10 mouse cellular contexts compared by ENCODE assay signal in the genomic region with DNA sequence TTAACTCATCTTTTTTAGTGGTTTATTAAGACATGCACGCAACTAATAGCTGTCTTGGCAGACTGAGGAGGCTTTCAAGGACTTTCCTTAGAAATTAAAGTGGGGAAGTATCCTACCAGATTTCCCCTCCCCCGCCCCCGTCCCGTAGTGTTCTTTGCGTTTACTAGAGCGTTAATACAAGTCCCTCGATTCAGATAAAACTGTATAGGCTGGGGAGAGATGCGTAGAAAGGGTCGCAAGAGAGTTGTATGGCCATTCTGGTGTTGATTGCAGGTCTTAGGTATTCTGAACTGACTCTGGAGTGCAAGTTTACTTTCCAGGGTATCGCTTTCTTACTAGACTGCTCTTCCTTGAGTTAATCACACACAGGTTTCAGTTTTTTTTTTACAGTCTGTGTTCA. TPM values are rescaled to one million over a fixed set of nuclear protein-coding genes. Genes with fewer than 3 reads are reported as not detected.
A peak's percentile ranks its signal among the peaks of the same experiment; 100 is the strongest.
DNase-seq lines count a peak whose midpoint lies in the region; ATAC-seq lines count a peak whose summit lies in the region.
"Had no signal": no experiment of that assay in that cellular context is flagged by ENCODE, and none has a peak within 500 bp of the region (broad histone marks: within the 10 kb centered on the region; RNA-seq: fewer than 3 reads in every experiment).

No protein-coding gene starts in this region.

- no peaks in the 10 kb centered on the region for H3K27me3 ChIP-seq in lung, embryonic 16.5 days (ENCODE audit: control insufficient read depth, insufficient read depth, low read depth, low read length)
- H3K27me3 ChIP-seq in forebrain, embryonic 12.5 days: no peaks in the 10 kb centered on the region
- no peaks in the 10 kb centered on the region for H3K27me3 ChIP-seq in limb, embryonic 12.5 days
- no peaks in the 10 kb centered on the region for H3K27me3 ChIP-seq in stomach, embryonic 14.5 days (ENCODE audit: control insufficient read depth, insufficient read depth, low read length)

- H3K4me1 ChIP-seq in lung, embryonic 16.5 days (replicated peaks; ENCODE audit: control insufficient read depth, insufficient read depth, low read length): peaks cover 6% of the 10 kb centered on the region; the same call in 1 of the 2 replicates
- H3K4me1 ChIP-seq in forebrain, embryonic 12.5 days: peaks cover 13% of the 10 kb centered on the region
- peaks cover 11% of the 10 kb centered on the region for H3K4me1 ChIP-seq in limb, embryonic 12.5 days (replicated peaks)
- peaks cover 5% of the 10 kb centered on the region; the same call in 1 of the 2 replicates for H3K4me1 ChIP-seq in stomach, embryonic 14.5 days (ENCODE audit: control insufficient read depth, insufficient read depth, low read length)

- WGBS in lung, embryonic 16.5 days: 17% methylated on average over 10 of the region's 10 CpGs
- 23% methylated on average over 10 of the region's 10 CpGs for WGBS in forebrain, embryonic 12.5 days
- 33% methylated on average over 10 of the region's 10 CpGs for whole genome bisulfite sequencing in limb, embryonic 12.5 days
- WGBS in stomach, embryonic 14.5 days: 23% methylated on average over 10 of the region's 10 CpGs

- no peaks in the 10 kb centered on the region for H3K9me3 ChIP-seq in lung, embryonic 16.5 days (ENCODE audit: control insufficient read depth, low read length)
- no peaks in the 10 kb centered on the region for H3K9me3 ChIP-seq in forebrain, embryonic 12.5 days
- no peaks in the 10 kb centered on the region for H3K9me3 ChIP-seq in limb, embryonic 12.5 days
- no peaks in the 10 kb centered on the region for H3K9me3 ChIP-seq in stomach, embryonic 14.5 days (ENCODE audit: control insufficient read depth, low read depth, low read length)

- peak overlapping the region; percentile 96 for H3K4me3 ChIP-seq in lung, embryonic 16.5 days (ENCODE audit: low read length)
- peak overlapping the region; percentile 98 for H3K4me3 ChIP-seq in forebrain, embryonic 12.5 days (replicated peaks)
- peak overlapping the region; percentile 95 for H3K4me3 ChIP-seq in limb, embryonic 12.5 days (replicated peaks)
- peak overlapping the region; percentile 91 for H3K4me3 ChIP-seq in stomach, embryonic 14.5 days (ENCODE audit: low read depth, low read length)

- peak overlapping the region; percentile 98; the same call in 1 of the 2 replicates for H3K9ac ChIP-seq in lung, embryonic 16.5 days (ENCODE audit: low read length)
- peak overlapping the region; percentile 96 for H3K9ac ChIP-seq in forebrain, embryonic 12.5 days
- H3K9ac ChIP-seq in limb, embryonic 12.5 days (replicated peaks): peak overlapping the region; percentile 96
- H3K9ac ChIP-seq in stomach, embryonic 14.5 days (replicated peaks; ENCODE audit: low read depth, low read length): peak overlapping the region; percentile 0; the same call in 1 of the 2 replicates

- H3K36me3 ChIP-seq in lung, embryonic 16.5 days (ENCODE audit: control insufficient read depth, insufficient read depth, low read length): peaks cover 22% of the 10 kb centered on the region
- H3K36me3 ChIP-seq in forebrain, embryonic 12.5 days (replicated peaks): peaks cover 36% of the 10 kb centered on the region
- peaks cover 36% of the 10 kb centered on the region for H3K36me3 ChIP-seq in limb, embryonic 12.5 days
- peaks cover 36% of the 10 kb centered on the region for H3K36me3 ChIP-seq in stomach, embryonic 14.5 days (ENCODE audit: control insufficient read depth, insufficient read depth, low read length)

- ATAC-seq in lung, embryonic 16.5 days (ENCODE audit: low read depth): no peak
- no peak for ATAC-seq in forebrain, embryonic 12.5 days (ENCODE audit: low FRiP score)
- no peak for ATAC-seq in limb, embryonic 12.5 days (ENCODE audit: insufficient number of reproducible peaks, insufficient read depth, low FRiP score, low TSS enrichment, low read depth)
- no peak for ATAC-seq in stomach, embryonic 14.5 days (ENCODE audit: insufficient number of reproducible peaks, insufficient read depth, low FRiP score, low read depth)

- H3K27ac ChIP-seq in lung, embryonic 16.5 days (ENCODE audit: low read length): no peak overlapping the region
- no peak overlapping the region for H3K27ac ChIP-seq in forebrain, embryonic 12.5 days
- no peak overlapping the region for H3K27ac ChIP-seq in limb, embryonic 12.5 days
- no peak overlapping the region for H3K27ac ChIP-seq in stomach, embryonic 14.5 days (ENCODE audit: low read length)

- DNase-seq in lung, postnatal 36 days: no peak
- no peak for DNase-seq in layer of hippocampus, adult 11-12 months (ENCODE audit: low spot score)
- no peak for DNase-seq in yolk sac, embryonic 10.5 days (ENCODE audit: low spot score)
- DNase-seq in adrenal gland, postnatal 36 days: no peak
- DNase-seq: adrenal gland, postnatal 10 days; thymus, postnatal 36 days had no signal

- H3K4me2 ChIP-seq in lung, embryonic 16.5 days (ENCODE audit: low read depth, low read length): peak overlapping the region; percentile 94
- H3K4me2 ChIP-seq in forebrain, embryonic 12.5 days: peak overlapping the region; percentile 85
- H3K4me2 ChIP-seq in limb, embryonic 12.5 days: peak overlapping the region; percentile 90
- peak overlapping the region; percentile 71 for H3K4me2 ChIP-seq in stomach, embryonic 14.5 days (replicated peaks; ENCODE audit: low read depth, low read length)

RNA-seq across cellular contexts. Expression of a gene that starts 1.2 kb away (rescaled TPM):
- 0.57 and 0.60 TPM in 2 replicates for polyA plus RNA-seq in lung, embryonic 16.5 days (2015; fragmentation: Nextera tagmentation; extraction: Ambion mirVana)
- 0.54 and 0.89 TPM in 2 replicates for polyA plus RNA-seq in forebrain, embryonic 12.5 days (2016; fragmentation: Nextera tagmentation; extraction: Ambion mirVana)
- 0.84 TPM in 1 of 2 replicates, not detected in the other for polyA plus RNA-seq in limb, embryonic 12.5 days (2016; fragmentation: Nextera tagmentation; extraction: Ambion mirVana)
- polyA plus RNA-seq in stomach, embryonic 14.5 days (2014; fragmentation: Nextera tagmentation; extraction: Ambion mirVana): 0.51 and 1.0 TPM in 2 replicates
- not detected for total RNA-seq in adrenal gland, postnatal 36 days (2021)

RNA-seq across cellular contexts. Expression of a gene that starts 1.5 kb away (rescaled TPM):
- 152 and 162 TPM in 2 replicates for polyA plus RNA-seq in lung, embryonic 16.5 days (2015; fragmentation: Nextera tagmentation; extraction: Ambion mirVana)
- 137 and 139 TPM in 2 replicates for polyA plus RNA-seq in forebrain, embryonic 12.5 days (2016; fragmentation: Nextera tagmentation; extraction: Ambion mirVana)
- 128 and 138 TPM in 2 replicates for polyA plus RNA-seq in limb, embryonic 12.5 days (2016; fragmentation: Nextera tagmentation; extraction: Ambion mirVana)
- polyA plus RNA-seq in stomach, embryonic 14.5 days (2014; fragmentation: Nextera tagmentation; extraction: Ambion mirVana): 168 and 169 TPM in 2 replicates
- 10 to 100 TPM; 80.6 to 95.8 TPM for total RNA-seq in adrenal gland, postnatal 36 days (2021)

RNA-seq across cellular contexts. Expression of a gene that starts 9.3 kb away (rescaled TPM):
- 38.9 and 40.8 TPM in 2 replicates for polyA plus RNA-seq in lung, embryonic 16.5 days (2015; fragmentation: Nextera tagmentation; extraction: Ambion mirVana)
- polyA plus RNA-seq in forebrain, embryonic 12.5 days (2016; fragmentation: Nextera tagmentation; extraction: Ambion mirVana): 4.7 and 6.7 TPM in 2 replicates
- polyA plus RNA-seq in limb, embryonic 12.5 days (2016; fragmentation: Nextera tagmentation; extraction: Ambion mirVana): 24.4 and 26.3 TPM in 2 replicates
- polyA plus RNA-seq in stomach, embryonic 14.5 days (2014; fragmentation: Nextera tagmentation; extraction: Ambion mirVana): 63.6 and 68.9 TPM in 2 replicates
- 1 to 10 TPM; 3.7 to 4.1 TPM for total RNA-seq in adrenal gland, postnatal 36 days (2021)

RNA-seq across cellular contexts. Expression of a gene that starts 21.7 kb away (rescaled TPM):
- 122 and 126 TPM in 2 replicates for polyA plus RNA-seq in lung, embryonic 16.5 days (2015; fragmentation: Nextera tagmentation; extraction: Ambion mirVana)
- polyA plus RNA-seq in forebrain, embryonic 12.5 days (2016; fragmentation: Nextera tagmentation; extraction: Ambion mirVana): 169 TPM in 2 replicates
- polyA plus RNA-seq in limb, embryonic 12.5 days (2016; fragmentation: Nextera tagmentation; extraction: Ambion mirVana): 146 and 153 TPM in 2 replicates
- 108 and 112 TPM in 2 replicates for polyA plus RNA-seq in stomach, embryonic 14.5 days (2014; fragmentation: Nextera tagmentation; extraction: Ambion mirVana)
- 100 to 1,000 TPM; 105 to 129 TPM for total RNA-seq in adrenal gland, postnatal 36 days (2021)

RNA-seq across cellular contexts. Expression of a gene that starts 40.1 kb away (rescaled TPM):
- polyA plus RNA-seq in lung, embryonic 16.5 days (2015; fragmentation: Nextera tagmentation; extraction: Ambion mirVana): 5.8 and 6.6 TPM in 2 replicates
- polyA plus RNA-seq in forebrain, embryonic 12.5 days (2016; fragmentation: Nextera tagmentation; extraction: Ambion mirVana): 14.3 and 17.7 TPM in 2 replicates
- 16.7 and 19.3 TPM in 2 replicates for polyA plus RNA-seq in limb, embryonic 12.5 days (2016; fragmentation: Nextera tagmentation; extraction: Ambion mirVana)
- 5.1 and 5.6 TPM in 2 replicates for polyA plus RNA-seq in stomach, embryonic 14.5 days (2014; fragmentation: Nextera tagmentation; extraction: Ambion mirVana)
- 10 to 100 TPM; 28.1 to 34.1 TPM for total RNA-seq in adrenal gland, postnatal 36 days (2021)

Comparison
In these comparisons a context has a peak if more than half of its experiments do, and no peak if none do; other contexts are left out.
1. H3K9ac ChIP-seq: peak in every context shown above with its lines; median percentile 98 in lung, embryonic 16.5 days; 96 in forebrain, embryonic 12.5 days; 96 in limb, embryonic 12.5 days; 0 in stomach, embryonic 14.5 days.